Mouse (Mus musculus) liver, embryonic 13.5 days (tissue): ENCODE results near the gene Rdh5. TPM values are rescaled to one million over a fixed set of nuclear protein-coding genes. Genes with fewer than 3 reads are reported as not detected.

Experiments
- ATAC-seq: fragments of 200-750 bp; cut with Nextera tagmentation; 2 replicates; pipeline ENCODE4 v1.8.0; 2017; ENCODE audit warnings: low read depth, mild to moderate bottlenecking, moderate number of reproducible peaks, moderate library complexity
- DNase-seq: peaks from one replicate; pipeline ENCODE4 v3.0.0; 2022
- H3K27ac ChIP-seq: fragments of 300-500 bp; sonication (generic); 2 replicates; pipeline ENCODE4 v1.5.1; 2015; ENCODE audit warnings: moderate library complexity, mild to moderate bottlenecking, inconsistent platforms
- H3K27me3 ChIP-seq: fragments of 300-500 bp; sonication (generic); 2 replicates; pipeline ENCODE4 v1.6.1; 2015; ENCODE audit warnings: mild to moderate bottlenecking, inconsistent platforms
- H3K36me3 ChIP-seq: fragments of 300-500 bp; sonication (generic); 2 replicates; pipeline ENCODE4 v1.6.1; 2015; ENCODE audit warnings: mild to moderate bottlenecking, inconsistent platforms
- H3K4me1 ChIP-seq: fragments of 300-500 bp; sonication (generic); replicated peaks from 2 replicates; pipeline ENCODE4 v1.6.1; 2015; ENCODE audit warnings: inconsistent platforms
- H3K4me2 ChIP-seq: fragments of 300-500 bp; sonication (generic); 2 replicates; pipeline ENCODE4 v1.6.1; 2015; ENCODE audit warnings: inconsistent platforms, mild to moderate bottlenecking, moderate library complexity
- H3K4me3 ChIP-seq: fragments of 300-500 bp; sonication (generic); replicated peaks from 2 replicates; pipeline ENCODE4 v1.5.1; 2015; ENCODE audit warnings: mild to moderate bottlenecking, inconsistent platforms
- H3K9ac ChIP-seq: fragments of 300-500 bp; sonication (generic); 2 replicates; pipeline ENCODE4 v1.6.1; 2015; ENCODE audit warnings: mild to moderate bottlenecking, inconsistent platforms
- H3K9me3 ChIP-seq: fragments of 300-500 bp; sonication (generic); replicated peaks from 2 replicates; pipeline ENCODE4 v1.6.1; 2016; ENCODE audit warnings: inconsistent platforms
- WGBS: fragments of 180-500 bp; shearing (Covaris S2); methylation state at CpG from one replicate; pipeline ENCODE4 v1.1.7; 2015; ENCODE audit not compliant: insufficient replicate concordance; 5-methylcytosine and 5-hydroxymethylcytosine counted together
- polyA plus RNA-seq: library from polyadenylated mRNA; unstranded; fragments of >200 nt; fragmentation: Nextera tagmentation; extraction: Ambion mirVana; gene quantifications from 2 replicates; pipeline ENCODE4 v1.2.1, GENCODE M21; 2015

Rdh5 gene
- polyA plus RNA-seq, result 10.5 and 10.6 TPM in 2 replicates

GRCm38 (mm10) chr10:128922822-128923012, at the start of gene Rdh5:
Gene Rdh5 (minus strand): TSS chr10:128922888.
- Histone ChIP-seq H3K4me1 (peaks cover 44% of the 10 kb centered on the region), H3K27me3 (peaks cover 8% of the 10 kb centered on the region; the same call in 1 of the 2 replicates), H3K9ac (peak within 1 kb of the TSS; percentile 88), H3K9me3 (no peaks in the 10 kb centered on the region), H3K4me2 (peak within 1 kb of the TSS; percentile 81), H3K27ac (peak within 1 kb of the TSS; percentile 87), H3K36me3 (peaks cover 3% of the 10 kb centered on the region), H3K4me3 (peak within 1 kb of the TSS; percentile 90)
- DNase-seq (no peak), ATAC-seq (no peak)
- WGBS, result 23% methylated on average over 1 of the region's 1 CpGs

GRCm38 (mm10) chr10:128970740-128971250, 48.1 kb upstream of the Rdh5 start:
- 26% methylated on average over 1 of the region's 1 CpGs for WGBS

DNA sequence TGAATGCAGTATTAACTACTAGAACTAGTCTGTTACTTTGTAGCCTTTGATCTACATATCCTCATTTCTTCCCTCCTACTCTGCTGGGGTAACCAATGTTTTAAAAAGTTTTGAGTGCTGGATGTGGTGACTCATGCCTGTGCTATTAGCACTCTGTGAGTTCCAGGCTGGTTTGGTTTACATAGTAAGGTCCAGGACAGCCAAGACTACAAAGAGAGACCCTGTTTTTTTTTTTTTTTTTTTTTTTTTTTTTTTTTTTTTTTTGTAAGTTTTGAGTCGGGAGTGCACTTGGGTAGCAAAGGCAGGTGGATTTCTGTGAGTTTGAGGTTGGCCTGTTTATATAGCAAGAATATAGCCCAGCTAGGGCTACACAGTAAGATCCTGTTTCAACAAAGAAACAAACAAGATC, 45.7 kb upstream of the Rdh5 start:
- ATAC-seq, result no peak
- 22% methylated on average over 1 of the region's 1 CpGs for WGBS
- H3K4me3 ChIP-seq, result no peak overlapping the region
- H3K9ac ChIP-seq, result no peak overlapping the region
- no peak overlapping the region for H3K27ac ChIP-seq
- DNase-seq, result no peak
- no peaks in the 10 kb centered on the region for H3K36me3 ChIP-seq
- H3K9me3 ChIP-seq, result no peaks in the 10 kb centered on the region
- H3K4me2 ChIP-seq, result no peak overlapping the region
- 0 out of 2 replicates have a peak, but pooled peaks cover 3% of the 10 kb centered on the region for H3K4me1 ChIP-seq
- peaks cover 8% of the 10 kb centered on the region; the same call in 1 of the 2 replicates for H3K27me3 ChIP-seq

More at GRCm38 (mm10) chr10:128970740-128971250, 48.1 kb upstream of the Rdh5 start:
- Histone ChIP-seq H3K9ac (no peak overlapping the region), H3K4me1 (no peaks in the 10 kb centered on the region), H3K4me2 (no peak overlapping the region), H3K9me3 (no peaks in the 10 kb centered on the region), H3K27me3 (0 out of 2 replicates have a peak, but pooled peaks cover 8% of the 10 kb centered on the region), H3K27ac (no peak overlapping the region), H3K36me3 (no peaks in the 10 kb centered on the region), H3K4me3 (no peak overlapping the region)
- ATAC-seq, result no peak
- DNase-seq, result no peak

DNA sequence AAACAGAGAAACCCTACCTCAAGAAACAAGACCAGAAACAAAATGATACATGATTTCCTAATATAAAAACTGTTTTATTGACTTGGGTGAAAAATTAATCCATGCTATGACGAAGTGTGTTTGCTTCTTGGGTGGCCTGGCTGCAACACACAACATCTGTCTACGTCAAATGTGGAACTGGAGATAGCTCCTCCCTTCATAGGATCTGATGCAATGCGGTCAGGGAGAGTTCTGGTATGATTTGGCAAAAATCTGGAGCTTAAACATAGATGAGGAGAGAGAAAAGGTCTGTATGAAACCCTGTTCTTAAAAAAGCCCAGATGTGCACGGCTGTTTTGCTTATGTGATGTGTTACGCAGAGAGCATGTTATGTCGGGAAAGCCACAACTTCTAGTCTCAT, 43.2 kb upstream of the Rdh5 start:
- Histone ChIP-seq H3K9me3 (no peaks in the 10 kb centered on the region), H3K27ac (no peak overlapping the region), H3K36me3 (no peaks in the 10 kb centered on the region), H3K9ac (no peak overlapping the region), H3K4me1 (0 out of 2 replicates have a peak, but pooled peaks cover 3% of the 10 kb centered on the region), H3K4me2 (no peak overlapping the region), H3K27me3 (peaks cover 12% of the 10 kb centered on the region; the same call in 1 of the 2 replicates), H3K4me3 (no peak overlapping the region)
- 62% methylated on average over 6 of the region's 6 CpGs for WGBS
- no peak for DNase-seq
- ATAC-seq, result no peak

DNA sequence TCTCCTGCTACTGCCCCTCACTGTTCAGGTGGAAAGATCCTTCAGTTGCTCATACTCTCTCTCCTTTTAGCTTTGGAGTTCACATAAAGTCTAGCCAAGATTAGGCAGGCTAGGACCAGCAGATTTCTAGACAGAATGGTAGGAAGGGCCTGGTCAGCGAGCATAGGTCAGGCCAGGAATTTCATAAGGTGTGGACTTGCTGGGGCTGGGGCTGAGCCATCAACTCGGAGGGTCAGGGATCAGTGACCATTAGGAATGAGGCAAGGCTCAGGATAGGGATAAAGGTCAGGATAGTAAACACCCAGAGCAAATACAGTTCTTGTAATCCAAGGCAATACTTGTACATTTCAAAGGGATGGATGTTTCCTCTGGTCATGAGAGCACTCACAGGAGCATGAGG, 42.3 kb upstream of the Rdh5 start:
- peaks cover 15% of the 10 kb centered on the region for H3K27me3 ChIP-seq
- H3K4me1 ChIP-seq, result 0 out of 2 replicates have a peak, but pooled peaks cover 3% of the 10 kb centered on the region
- no peaks in the 10 kb centered on the region for H3K9me3 ChIP-seq
- H3K36me3 ChIP-seq, result no peaks in the 10 kb centered on the region
- H3K9ac ChIP-seq, result no peak overlapping the region
- peak; percentile 85 for ATAC-seq
- H3K4me2 ChIP-seq, result no peak overlapping the region
- WGBS, result 46% methylated on average over 2 of the region's 2 CpGs
- DNase-seq, result no peak
- no peak overlapping the region for H3K27ac ChIP-seq
- H3K4me3 ChIP-seq, result no peak overlapping the region

DNA sequence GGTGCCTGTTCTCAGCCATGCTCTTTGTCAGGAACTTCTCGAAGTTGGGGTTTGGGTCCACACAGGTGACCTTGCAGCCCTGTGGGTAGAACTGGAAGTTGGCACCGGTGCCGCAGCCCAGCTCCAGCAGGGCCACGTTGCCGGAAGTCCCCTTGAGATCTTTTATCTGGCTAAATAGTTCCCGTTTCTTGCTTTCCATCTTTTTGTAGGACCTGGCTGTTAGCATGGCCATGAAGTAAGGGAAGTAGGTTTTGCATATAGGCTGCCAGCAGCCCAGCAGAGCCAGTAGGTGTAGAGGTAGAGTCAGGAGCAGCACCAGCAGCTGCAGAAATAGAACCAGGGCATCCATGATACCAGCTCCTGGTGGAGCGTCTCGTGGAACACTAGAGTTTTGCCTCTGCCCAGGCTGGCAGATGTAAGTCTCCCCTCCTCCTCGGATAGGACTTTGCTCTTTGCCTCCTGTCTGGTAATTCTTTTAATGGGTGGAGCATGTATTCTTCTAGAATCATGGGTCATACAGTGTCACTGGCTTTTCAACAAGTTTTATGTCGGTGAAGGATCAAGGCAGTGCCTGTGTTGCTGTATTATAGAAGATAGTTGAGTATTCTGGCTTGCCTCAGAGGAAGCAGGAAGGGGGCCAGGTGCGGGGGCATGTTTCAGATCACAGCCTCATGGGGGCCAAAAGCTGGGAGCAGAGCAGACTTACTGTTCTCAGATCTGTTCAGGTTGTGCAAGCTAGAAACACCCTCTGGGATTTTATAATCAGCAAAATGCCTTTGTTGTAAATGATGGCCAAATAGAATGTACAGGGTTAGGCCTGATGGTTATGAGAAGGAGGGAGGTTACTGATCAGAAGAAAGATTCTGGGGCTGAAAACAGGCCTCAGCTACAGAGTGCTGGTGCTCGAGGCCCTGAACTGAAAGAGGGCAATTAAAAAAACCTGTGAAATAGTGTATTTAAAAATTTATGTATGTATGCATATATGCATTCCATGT, 38.2 kb upstream of the Rdh5 start, which contains the start of gene Mettl7b:
Mettl7b (minus strand) TSS at position 399 of the 995 bp plus-strand sequence.
- no peak within 1 kb of the TSS for H3K4me2 ChIP-seq
- 50% methylated on average over 12 of the region's 12 CpGs for WGBS
- H3K27me3 ChIP-seq, result peaks cover 35% of the 10 kb centered on the region
- no peak within 1 kb of the TSS for H3K9ac ChIP-seq
- DNase-seq (no peak), ATAC-seq (no peak)
- H3K4me3 ChIP-seq, result no peak within 1 kb of the TSS
- H3K36me3 ChIP-seq, result no peaks in the 10 kb centered on the region
- no peaks in the 10 kb centered on the region for H3K9me3 ChIP-seq
- no peak within 1 kb of the TSS for H3K27ac ChIP-seq
- H3K4me1 ChIP-seq, result 0 out of 2 replicates have a peak, but pooled peaks cover 3% of the 10 kb centered on the region

DNA sequence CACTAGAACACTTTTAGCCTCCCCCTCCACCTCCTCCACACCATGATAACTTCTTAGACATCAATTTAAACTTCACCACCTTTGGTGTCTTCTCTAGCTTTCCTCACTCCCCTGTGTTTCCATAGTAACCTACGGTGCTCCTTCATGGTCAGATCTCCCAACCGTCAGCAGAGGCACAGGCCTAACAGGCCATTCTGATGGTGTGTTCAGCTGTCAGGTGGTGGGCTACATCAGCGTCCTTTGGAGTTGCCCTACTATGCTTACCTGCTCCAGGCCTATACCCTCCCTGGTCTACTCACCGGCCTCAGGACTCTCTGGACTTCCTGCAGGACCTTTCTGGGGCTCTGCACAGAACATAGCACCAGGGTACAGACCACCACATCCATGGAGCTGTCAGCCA, 37.5 kb upstream of the Rdh5 start:
- Histone ChIP-seq H3K4me2 (no peak overlapping the region), H3K27me3 (peaks cover 41% of the 10 kb centered on the region), H3K4me3 (no peak overlapping the region), H3K4me1 (no peaks in the 10 kb centered on the region), H3K27ac (no peak overlapping the region), H3K9ac (no peak overlapping the region), H3K9me3 (no peaks in the 10 kb centered on the region), H3K36me3 (no peaks in the 10 kb centered on the region)
- ATAC-seq, result no peak
- DNase-seq, result no peak
- 51% methylated on average over 4 of the region's 4 CpGs for WGBS

DNA sequence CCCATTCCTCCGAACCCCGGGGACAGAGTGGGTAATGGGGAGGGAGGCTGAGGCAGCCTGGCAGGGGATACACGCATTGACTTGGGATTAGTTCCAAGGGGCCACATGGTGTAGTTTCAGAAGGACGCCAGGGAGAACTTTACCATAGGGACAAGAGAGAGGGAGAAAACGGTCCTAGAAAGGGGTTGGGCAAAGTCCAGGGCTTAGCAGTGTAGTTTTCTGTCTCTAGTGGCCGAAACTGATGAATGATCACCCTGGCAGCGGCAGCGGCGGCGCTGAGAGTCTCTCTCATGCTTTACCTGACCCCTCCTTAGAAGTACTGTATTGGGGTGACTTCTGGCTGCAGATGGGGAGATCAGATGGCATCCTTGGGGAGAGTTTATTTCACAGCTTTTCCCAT, 35.7 kb upstream of the Rdh5 start:
- Histone ChIP-seq H3K9ac (no peak overlapping the region), H3K4me3 (no peak overlapping the region), H3K27me3 (peaks cover 47% of the 10 kb centered on the region), H3K36me3 (no peaks in the 10 kb centered on the region), H3K4me1 (no peaks in the 10 kb centered on the region), H3K4me2 (no peak overlapping the region), H3K27ac (no peak overlapping the region), H3K9me3 (no peaks in the 10 kb centered on the region)
- no peak for ATAC-seq
- WGBS, result 62% methylated on average over 10 of the region's 10 CpGs
- DNase-seq, result no peak

DNA sequence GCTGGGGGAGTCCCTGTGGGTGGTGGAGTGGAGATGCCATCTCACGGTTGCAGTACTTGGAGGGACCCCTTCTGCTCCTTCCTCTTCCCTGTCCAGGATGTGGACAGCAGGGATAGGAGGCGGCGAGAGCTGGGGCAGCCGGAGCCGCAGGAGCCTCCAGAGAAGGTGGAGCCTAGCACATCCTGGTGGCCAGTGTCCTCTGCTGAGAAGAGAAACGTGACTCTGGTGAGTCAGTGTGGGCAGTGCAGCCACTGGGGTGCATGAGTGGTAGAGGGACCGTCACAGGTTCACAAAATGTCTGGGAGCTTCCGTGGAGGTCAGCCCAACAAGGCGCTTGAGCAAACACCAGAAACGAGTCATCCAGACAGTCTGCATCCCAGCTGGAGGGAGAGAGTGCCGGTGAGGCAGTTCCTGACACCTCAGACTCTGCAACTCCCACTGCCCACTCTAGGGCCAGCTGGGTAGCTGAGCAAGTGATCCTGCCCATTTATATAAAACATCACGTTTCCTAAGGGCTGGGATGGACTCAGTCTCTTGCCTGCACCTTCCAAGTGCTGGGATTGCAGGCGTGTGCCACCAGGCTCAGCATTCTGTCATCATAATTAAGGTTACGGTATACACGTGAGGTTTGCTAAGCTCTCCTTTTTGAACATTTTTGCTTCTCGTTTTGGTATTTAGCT, 27.7 kb upstream of the Rdh5 start:
- H3K9me3 ChIP-seq, result no peaks in the 10 kb centered on the region; the same call in 1 of the 2 replicates
- WGBS, result 44% methylated on average over 16 of the region's 16 CpGs
- peaks cover 34% of the 10 kb centered on the region for H3K27me3 ChIP-seq
- H3K9ac ChIP-seq, result no peak overlapping the region
- H3K27ac ChIP-seq, result no peak overlapping the region
- H3K36me3 ChIP-seq, result no peaks in the 10 kb centered on the region
- DNase-seq, result no peak
- no peak overlapping the region for H3K4me2 ChIP-seq
- ATAC-seq, result 0 out of 2 replicates have a peak, but pooled peaks have one; percentile 7
- H3K4me3 ChIP-seq, result no peak overlapping the region
- no peaks in the 10 kb centered on the region for H3K4me1 ChIP-seq

DNA sequence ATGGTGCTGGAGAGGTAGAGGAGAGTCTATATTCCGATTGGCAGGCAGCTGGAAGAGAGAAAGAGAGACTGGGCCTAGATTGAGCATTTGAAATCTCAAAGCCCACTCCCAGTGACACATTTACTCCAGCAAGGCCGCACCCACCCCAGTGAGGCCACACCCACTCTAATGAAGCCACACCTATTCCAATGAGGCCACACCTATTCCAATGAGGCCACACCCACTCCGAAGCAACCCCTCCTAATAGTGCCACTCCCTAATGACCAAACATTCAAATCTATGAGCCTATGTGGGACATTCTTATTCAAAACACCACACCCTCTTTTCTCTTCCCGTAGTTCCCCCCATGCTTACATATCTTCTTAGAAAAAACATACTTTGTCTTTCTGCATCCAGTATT, 24.8 kb upstream of the Rdh5 start:
- no peaks in the 10 kb centered on the region for H3K36me3 ChIP-seq

GRCm38 (mm10) chr10:128945675-128946074, 23.0 kb upstream of the Rdh5 start:
- no peak for DNase-seq
- H3K4me3 ChIP-seq, result no peak overlapping the region
- ATAC-seq, result no peak

More for the DNA sequence above, 24.8 kb upstream of the Rdh5 start:
- Histone ChIP-seq H3K4me3 (no peak overlapping the region), H3K4me2 (no peak overlapping the region), H3K27me3 (peaks cover 37% of the 10 kb centered on the region), H3K27ac (no peak overlapping the region), H3K9me3 (no peaks in the 10 kb centered on the region; the same call in 1 of the 2 replicates), H3K9ac (no peak overlapping the region), H3K4me1 (no peaks in the 10 kb centered on the region)
- no peak for DNase-seq
- no peak for ATAC-seq
- 68% methylated on average over 4 of the region's 4 CpGs for WGBS

More at GRCm38 (mm10) chr10:128945675-128946074, 23.0 kb upstream of the Rdh5 start:
- Histone ChIP-seq H3K27me3 (peaks cover 35% of the 10 kb centered on the region), H3K9me3 (no peaks in the 10 kb centered on the region; the same call in 1 of the 2 replicates), H3K4me2 (no peak overlapping the region), H3K27ac (no peak overlapping the region), H3K9ac (no peak overlapping the region), H3K4me1 (no peaks in the 10 kb centered on the region), H3K36me3 (no peaks in the 10 kb centered on the region)
- 26% methylated on average over 3 of the region's 3 CpGs for WGBS
